Mouse (Mus musculus) kidney, adult 8-10 months (tissue): ENCODE measurements at regions not wholly inside any gene's neighbourhood (a gene's known extent, or its start where the extent isn't known, plus 50 kb on each side); places are given as distances from the start of the nearest gene placed in this dataset.

ENCODE experiments used
- DNase-seq, 2 experiments: peaks; one replicate each; pipeline ENCODE4 v3.0.0; 2022

DNA sequence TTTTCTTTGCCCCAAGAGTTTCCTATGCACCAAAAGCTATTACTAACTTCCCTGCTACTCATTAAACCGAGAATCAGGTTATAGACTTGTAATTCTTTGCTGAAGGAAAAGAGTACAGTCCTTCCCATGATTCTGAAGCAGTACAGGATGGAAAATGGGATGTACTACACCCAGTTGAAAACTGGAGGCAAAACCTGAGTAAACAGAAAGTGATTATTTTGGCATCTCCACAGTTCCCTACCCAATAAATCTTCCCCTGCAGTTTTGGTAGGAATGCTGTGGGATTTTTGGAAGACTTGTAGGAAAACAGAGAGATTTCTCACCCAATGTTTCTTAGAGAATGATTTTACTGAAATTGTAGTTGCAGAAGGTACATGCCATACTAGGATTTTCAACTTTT lies 268.5 kb downstream of the Dio2 start:
- no peak for DNase-seq

DNA sequence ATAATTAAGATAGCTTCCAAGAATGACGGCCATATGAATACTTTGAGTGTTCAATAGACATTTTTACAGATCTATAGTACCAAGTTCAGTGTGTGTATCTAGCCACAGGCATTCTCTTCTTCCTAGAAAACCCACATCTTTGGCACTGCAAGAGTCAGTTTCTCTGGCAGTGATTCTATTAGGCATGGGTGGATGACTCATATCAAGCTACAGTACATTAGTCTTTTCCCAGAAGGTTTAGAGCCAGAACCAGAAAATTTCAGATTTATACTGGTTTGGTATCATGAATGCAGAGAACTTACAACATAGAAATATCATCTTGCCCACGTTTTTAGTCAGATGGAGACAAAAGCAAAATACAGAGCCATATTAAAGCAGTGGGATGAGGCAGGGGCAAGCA lies 278.1 kb downstream of the Dio2 start:
- DNase-seq: no peak

DNA sequence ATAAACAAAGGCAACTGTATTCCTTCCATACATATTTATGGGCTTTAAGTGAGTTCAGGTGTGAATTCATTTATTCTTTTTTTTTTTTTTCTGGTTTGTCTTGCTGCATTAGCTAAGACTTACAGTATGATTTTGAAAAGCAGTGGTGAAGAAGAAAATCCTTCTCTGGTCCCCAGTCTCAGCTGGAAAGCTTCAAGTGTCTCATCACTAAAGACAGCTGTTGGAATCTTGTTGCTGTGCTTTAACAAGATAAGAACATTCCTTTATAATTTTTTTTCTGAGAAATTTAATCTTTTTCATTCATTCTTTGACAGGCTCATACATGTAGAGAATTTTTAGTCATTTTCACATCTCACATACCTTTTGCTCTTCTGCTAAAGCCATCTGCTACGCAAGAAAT lies 297.6 kb downstream of the Dio2 start:
- no peak for DNase-seq

DNA sequence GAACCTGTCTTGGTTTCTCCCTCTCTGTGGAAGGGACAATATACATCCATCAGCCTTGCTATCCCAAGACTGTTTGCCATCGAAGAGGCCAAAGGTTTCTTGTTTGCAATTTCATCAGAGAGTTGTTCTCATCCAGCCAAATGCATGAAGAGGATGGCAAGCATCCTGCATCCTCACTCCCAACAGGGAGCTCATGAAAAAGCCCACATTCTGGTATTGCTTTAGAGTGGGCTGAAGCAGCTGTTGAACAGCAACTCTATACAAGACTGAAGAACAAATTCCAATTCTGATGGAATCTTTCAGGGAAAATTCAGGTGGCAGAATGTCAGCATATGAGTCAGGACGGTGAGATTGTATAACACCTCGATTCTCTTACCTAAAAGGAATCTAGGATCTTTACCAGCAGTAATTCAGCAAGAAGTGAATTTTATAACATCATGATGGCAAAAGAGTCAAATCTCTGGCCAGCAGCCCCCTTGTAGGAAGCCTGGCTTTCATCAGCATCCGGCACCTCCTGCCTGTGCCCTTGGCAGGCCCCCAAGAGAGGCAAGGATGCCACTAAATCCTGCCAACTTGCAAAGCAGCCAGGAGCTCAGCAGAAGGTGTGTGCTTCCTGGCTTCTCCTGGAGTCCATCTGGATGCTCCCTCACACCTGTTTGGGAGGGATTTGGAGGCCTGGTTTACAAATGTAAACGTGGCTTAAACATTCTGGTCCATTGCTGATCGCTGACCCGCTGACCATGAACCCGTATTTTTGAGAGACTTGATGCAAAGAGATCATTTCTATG lies 312.8 kb downstream of the Dio2 start:
- DNase-seq: no peak

DNA sequence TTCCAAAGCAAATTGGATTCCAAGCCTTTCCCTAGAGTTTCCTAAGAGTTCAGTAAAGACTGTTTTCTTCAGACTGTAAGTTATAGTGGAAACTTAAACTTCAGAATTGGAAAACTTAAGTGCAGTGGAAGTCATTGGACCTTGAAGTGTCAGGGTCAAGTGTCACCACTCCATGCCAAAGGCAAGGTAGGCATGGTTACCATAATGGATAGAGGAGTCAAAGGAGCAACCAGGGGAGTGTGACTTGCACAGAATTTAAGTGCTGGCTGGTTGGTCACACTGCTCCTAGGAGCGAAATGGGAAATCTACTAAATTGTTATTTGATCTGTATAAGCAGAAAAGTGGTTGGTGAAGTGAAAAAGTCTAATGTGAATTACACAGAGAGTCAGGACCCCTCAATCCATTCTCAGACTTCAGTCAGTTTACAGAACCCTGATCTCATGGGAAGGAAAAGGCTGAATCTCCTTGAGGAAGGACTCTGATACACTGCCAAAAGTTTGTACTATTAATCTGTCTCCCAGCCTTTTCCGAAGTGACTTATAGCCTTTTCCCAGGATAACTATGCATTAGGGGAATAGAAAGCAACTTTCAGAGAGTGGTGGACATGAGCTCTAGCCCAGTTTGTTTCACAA lies 320.5 kb downstream of the Dio2 start:
- peak; percentile 34 to 56 for DNase-seq

DNA sequence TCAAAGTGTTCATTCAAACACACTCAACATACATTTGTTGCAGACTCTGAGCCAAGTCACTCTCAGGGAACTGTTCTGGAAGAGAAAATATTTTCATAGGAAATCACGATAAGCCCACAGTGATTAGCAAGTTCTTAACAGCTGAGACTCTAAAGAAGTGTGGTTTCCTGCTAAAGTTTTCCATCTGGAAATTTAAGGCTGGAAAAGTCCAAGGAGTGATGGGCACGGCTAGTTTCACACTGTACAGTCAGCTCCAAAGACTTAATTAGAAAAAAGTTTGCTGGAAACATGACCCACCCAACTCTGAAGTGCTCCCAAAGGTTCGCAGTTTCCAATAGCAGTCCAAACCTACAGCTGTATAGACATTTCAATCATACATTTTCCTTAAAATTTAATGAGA lies 329.5 kb downstream of the Dio2 start:
- DNase-seq: no peak

DNA sequence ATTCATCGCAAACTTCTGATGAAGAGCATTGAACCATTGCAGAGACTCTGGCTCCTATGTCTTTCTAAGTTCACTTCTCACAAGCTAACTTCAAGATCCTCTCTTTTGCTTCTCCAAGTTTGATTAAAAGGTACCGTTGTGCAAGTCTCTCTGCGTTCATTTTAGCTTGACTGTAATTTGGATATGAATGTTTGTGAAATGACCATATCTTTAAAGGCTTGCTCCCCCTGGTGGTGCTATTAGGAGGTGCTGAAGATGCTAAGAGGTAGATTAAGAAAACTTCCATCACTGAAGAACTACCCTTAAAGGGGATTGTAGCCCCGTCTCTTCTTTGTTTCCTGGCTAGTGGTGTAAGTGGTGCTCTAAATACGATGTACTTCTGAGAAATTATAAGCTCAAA lies 339.7 kb downstream of the Dio2 start:
- peak in 1 of 2 experiments; percentile 9 for DNase-seq
